Mouse (Mus musculus) heart, embryonic 14.5 days (tissue): ENCODE results near the gene Bend5. TPM values are rescaled to one million over a fixed set of nuclear protein-coding genes. Genes with fewer than 3 reads are reported as not detected.

Source experiments
- ATAC-seq: fragments of 200-750 bp; cut with Nextera tagmentation; 2 replicates; pipeline ENCODE4 v1.8.0; 2017; ENCODE audit warnings: low read depth, moderate TSS enrichment; ENCODE audit not compliant: insufficient number of reproducible peaks, insufficient read depth, low FRiP score
- H3K27ac ChIP-seq, 2 experiments: fragments of 200-500 bp in 1 of 2; fragments of 300-500 bp in 1 of 2; sonication (generic) in 1 of 2; replicated peaks in 1 of 2; 2 replicates each; pipeline ENCODE4 v1.5.1; 2012 to 2014; ENCODE audit warnings: low read depth in 2 of 2, low read length in 2 of 2, control low read depth in 1 of 2, mild to moderate bottlenecking in 1 of 2, mixed read lengths in 1 of 2; ENCODE audit not compliant: control insufficient read depth in 1 of 2, insufficient read depth in 1 of 2
- H3K27me3 ChIP-seq: fragments of 300-500 bp; sonication (generic); 2 replicates; pipeline ENCODE4 v1.6.1; 2014; ENCODE audit warnings: mild to moderate bottlenecking, low read length, control low read depth; ENCODE audit not compliant: control insufficient read depth, insufficient read depth
- H3K36me3 ChIP-seq: fragments of 300-500 bp; sonication (generic); 2 replicates; pipeline ENCODE4 v1.6.1; 2014; ENCODE audit warnings: mild to moderate bottlenecking, control low read depth, low read length, mixed read lengths; ENCODE audit not compliant: control insufficient read depth, insufficient read depth
- H3K4me1 ChIP-seq, 2 experiments: fragments of 200-500 bp in 1 of 2; fragments of 300-500 bp in 1 of 2; sonication (generic) in 1 of 2; 2 replicates each; pipeline ENCODE4 v1.6.1; 2012 to 2014; ENCODE audit warnings: low read length in 2 of 2, control low read depth in 1 of 2, mixed read lengths in 1 of 2; ENCODE audit not compliant: control insufficient read depth in 2 of 2, insufficient read depth in 2 of 2
- H3K4me2 ChIP-seq: fragments of 300-500 bp; sonication (generic); 2 replicates; pipeline ENCODE4 v1.6.1; 2014; ENCODE audit warnings: mild to moderate bottlenecking, low read length
- H3K4me3 ChIP-seq, 2 experiments: fragments of 200-500 bp in 1 of 2; fragments of 300-500 bp in 1 of 2; sonication (generic) in 1 of 2; 2 replicates each; pipeline ENCODE4 v1.5.1; 2012 to 2014; ENCODE audit warnings: low read length in 2 of 2, mild to moderate bottlenecking in 2 of 2, control low read depth in 1 of 2, low read depth in 1 of 2, moderate library complexity in 1 of 2; ENCODE audit not compliant: control insufficient read depth in 1 of 2, insufficient read depth in 1 of 2
- H3K9ac ChIP-seq: fragments of 300-500 bp; sonication (generic); 2 replicates; pipeline ENCODE4 v1.6.1; 2014; ENCODE audit warnings: mild to moderate bottlenecking, low read length
- H3K9me3 ChIP-seq: fragments of 300-500 bp; sonication (generic); 2 replicates; pipeline ENCODE4 v1.6.1; 2016; ENCODE audit warnings: low read length, control low read depth; ENCODE audit not compliant: control insufficient read depth
- WGBS: fragments of 180-500 bp; shearing (Covaris S2); extraction: QIAGEN DNeasy Blood & Tissue Kit; methylation state at CpG from one replicate; pipeline ENCODE4 v1.1.7; 2014; 5-methylcytosine and 5-hydroxymethylcytosine counted together
- polyA plus RNA-seq: library from polyadenylated mRNA; unstranded; fragments of >200 nt; fragmentation: Nextera tagmentation; extraction: Ambion mirVana; gene quantifications from 2 replicates; pipeline ENCODE4 v1.2.1, GENCODE M21; 2014

Gene Bend5
- polyA plus RNA-seq, 1 experiment from 2014 or later: 20.3 TPM

DNA sequence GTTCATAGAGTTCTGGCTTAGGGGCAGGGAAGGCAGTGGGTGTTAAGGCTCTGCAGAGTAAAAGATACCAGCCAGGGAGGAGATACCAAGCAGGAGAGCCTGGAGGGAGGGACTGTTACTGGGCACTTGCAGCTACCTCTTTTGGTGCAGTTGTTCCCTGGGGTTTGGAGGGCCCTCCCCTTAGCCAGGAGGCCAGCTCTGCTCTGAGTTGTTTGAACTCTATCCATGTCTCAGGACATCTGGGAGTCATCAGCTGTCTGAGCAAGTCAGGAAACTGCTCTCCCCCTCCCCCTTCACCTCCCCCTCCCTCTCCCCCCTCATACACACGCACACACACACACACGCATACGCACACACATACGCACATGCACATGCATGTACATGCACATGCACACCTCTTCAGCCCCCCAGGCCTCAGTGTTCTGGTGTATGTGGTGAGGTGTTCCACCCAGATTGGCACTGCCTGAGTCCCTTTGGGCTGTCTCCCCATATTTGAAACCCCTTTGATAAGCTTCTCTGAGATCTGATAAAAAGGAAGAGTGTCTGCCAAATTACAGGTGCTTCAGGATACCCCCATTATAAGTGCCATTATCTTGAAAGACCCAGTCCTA, 72.5 kb downstream of the Bend5 start:
- 70% methylated on average over 4 of the region's 4 CpGs for WGBS
- ATAC-seq: no peak
- H3K27ac ChIP-seq: no peak overlapping the region
- H3K27me3 ChIP-seq: no peaks in the 10 kb centered on the region
- H3K4me3 ChIP-seq: no peak overlapping the region
- no peak overlapping the region for H3K9ac ChIP-seq
- no peaks in the 10 kb centered on the region for H3K36me3 ChIP-seq
- H3K4me1 ChIP-seq: peaks cover 2% of the 10 kb centered on the region in 2 experiments; a peak in 2 of 4 replicates
- no peak overlapping the region for H3K4me2 ChIP-seq
- no peaks in the 10 kb centered on the region for H3K9me3 ChIP-seq

DNA sequence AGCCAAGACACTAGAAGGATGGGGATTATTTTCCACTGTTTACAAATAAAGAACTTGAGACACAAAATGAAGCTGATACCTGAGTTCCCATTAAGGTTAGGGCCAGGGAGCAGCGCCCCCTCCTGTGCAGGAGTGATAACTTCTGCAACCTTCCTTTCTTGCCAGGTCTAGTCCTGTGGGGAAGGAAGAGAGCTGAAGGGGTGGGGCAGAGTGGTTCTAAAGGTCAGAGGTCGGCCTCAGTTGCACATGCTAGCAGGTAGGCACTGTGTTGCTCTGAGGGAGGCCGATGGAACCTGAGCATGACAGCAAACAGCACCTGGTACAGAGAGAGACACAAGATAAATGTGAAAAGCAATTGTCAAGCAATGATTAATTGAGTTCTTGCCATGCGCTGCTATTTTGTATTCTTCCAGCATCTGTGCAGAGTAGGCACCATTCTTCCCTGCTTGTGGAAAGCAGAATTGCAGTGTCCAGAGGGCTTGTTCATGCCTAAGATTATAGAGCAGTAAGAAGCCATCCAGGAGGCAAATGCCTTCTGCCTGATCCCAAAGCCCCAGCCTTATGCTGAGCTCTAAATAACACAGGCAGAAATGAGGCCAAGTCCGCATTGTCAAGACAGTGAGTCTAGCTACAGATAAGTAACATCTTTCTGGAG, 79.1 kb downstream of the Bend5 start:
- Histone ChIP-seq H3K4me1 (no peaks in the 10 kb centered on the region), H3K4me3 (no peak overlapping the region), H3K4me2 (no peak overlapping the region), H3K36me3 (no peaks in the 10 kb centered on the region), H3K9ac (no peak overlapping the region), H3K27ac (no peak overlapping the region), H3K9me3 (no peaks in the 10 kb centered on the region), H3K27me3 (no peaks in the 10 kb centered on the region)
- ATAC-seq: no peak
- WGBS: 52% methylated on average over 5 of the region's 5 CpGs

DNA sequence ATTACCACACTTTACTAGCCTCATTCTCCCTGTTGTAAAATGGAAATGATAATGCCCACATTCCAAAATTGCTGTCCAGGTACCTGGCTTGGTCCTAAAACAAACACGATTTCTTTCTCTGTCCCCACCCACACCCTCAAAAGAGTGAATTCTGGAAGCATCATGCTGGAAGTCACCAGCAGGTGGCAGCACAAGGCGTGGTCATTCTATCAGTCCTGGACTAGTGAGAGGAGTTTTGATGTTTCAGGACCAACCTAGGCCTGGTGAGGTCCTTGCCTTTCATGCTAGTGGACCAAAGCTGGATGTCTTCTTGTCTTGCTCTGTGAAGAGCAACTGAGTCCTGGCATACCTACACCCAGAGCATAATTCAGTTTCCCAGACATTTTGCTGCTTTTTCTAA, 81.1 kb downstream of the Bend5 start:
- ATAC-seq: no peak; the same call in 1 of the 2 replicates
- Histone ChIP-seq H3K9ac (no peak overlapping the region), H3K36me3 (no peaks in the 10 kb centered on the region), H3K4me3 (no peak overlapping the region), H3K4me2 (no peak overlapping the region), H3K4me1 (no peaks in the 10 kb centered on the region), H3K27me3 (no peaks in the 10 kb centered on the region), H3K27ac (no peak overlapping the region), H3K9me3 (no peaks in the 10 kb centered on the region)
- 3% methylated on average over 2 of the region's 2 CpGs for WGBS

DNA sequence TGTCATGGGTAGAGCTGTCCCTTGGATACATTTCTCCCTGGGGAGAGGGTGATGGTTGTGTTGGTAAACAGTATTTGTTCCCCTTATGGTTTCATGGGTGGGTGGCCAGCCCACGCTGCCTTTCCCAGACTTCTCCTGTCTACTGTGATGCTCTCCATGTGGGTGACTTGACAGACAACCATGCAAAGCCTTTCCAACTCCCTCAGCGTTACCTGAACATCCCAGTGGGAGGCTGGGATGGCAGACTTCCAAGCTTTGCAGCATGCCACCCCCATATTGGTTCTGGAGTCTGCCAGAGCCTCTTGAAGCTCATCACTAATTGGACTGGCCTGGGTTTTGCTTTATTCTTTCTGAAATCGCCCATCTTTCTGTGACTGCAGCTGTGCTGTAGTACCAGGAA, 83.9 kb downstream of the Bend5 start:
- no peaks in the 10 kb centered on the region for H3K4me1 ChIP-seq
- H3K36me3 ChIP-seq: no peaks in the 10 kb centered on the region
- WGBS: 60% methylated on average over 3 of the region's 3 CpGs
- no peak overlapping the region for H3K4me2 ChIP-seq
- H3K9ac ChIP-seq: no peak overlapping the region
- no peak overlapping the region for H3K27ac ChIP-seq
- ATAC-seq: no peak
- H3K27me3 ChIP-seq: no peaks in the 10 kb centered on the region
- H3K4me3 ChIP-seq: no peak overlapping the region
- H3K9me3 ChIP-seq: no peaks in the 10 kb centered on the region

DNA sequence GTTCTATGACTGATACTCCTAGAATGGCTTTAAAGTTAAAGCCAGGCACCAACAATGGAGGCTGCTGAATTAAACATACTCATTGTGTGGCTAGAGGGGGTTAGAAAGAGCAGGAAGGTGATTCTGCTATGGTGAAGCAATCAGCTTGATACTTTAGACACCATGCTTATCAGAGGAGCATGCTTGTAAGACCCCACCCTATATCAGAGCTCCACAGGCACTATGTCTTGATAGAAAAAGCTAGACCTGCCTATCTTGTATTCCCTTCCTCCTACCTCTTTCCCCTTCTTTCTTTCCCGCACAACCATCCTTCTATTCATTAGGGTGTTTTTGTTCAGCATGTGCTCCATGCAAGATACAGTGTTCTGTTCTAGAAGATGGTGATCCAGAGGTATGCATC, 86.6 kb downstream of the Bend5 start:
- H3K27ac ChIP-seq: no peak overlapping the region
- 70% methylated on average over 1 of the region's 1 CpGs for WGBS
- ATAC-seq: no peak
- H3K4me3 ChIP-seq: no peak overlapping the region
- no peaks in the 10 kb centered on the region for H3K27me3 ChIP-seq
- H3K9me3 ChIP-seq: no peaks in the 10 kb centered on the region
- H3K4me1 ChIP-seq: no peaks in the 10 kb centered on the region
- H3K4me2 ChIP-seq: no peak overlapping the region
- no peaks in the 10 kb centered on the region for H3K36me3 ChIP-seq
- no peak overlapping the region for H3K9ac ChIP-seq

DNA sequence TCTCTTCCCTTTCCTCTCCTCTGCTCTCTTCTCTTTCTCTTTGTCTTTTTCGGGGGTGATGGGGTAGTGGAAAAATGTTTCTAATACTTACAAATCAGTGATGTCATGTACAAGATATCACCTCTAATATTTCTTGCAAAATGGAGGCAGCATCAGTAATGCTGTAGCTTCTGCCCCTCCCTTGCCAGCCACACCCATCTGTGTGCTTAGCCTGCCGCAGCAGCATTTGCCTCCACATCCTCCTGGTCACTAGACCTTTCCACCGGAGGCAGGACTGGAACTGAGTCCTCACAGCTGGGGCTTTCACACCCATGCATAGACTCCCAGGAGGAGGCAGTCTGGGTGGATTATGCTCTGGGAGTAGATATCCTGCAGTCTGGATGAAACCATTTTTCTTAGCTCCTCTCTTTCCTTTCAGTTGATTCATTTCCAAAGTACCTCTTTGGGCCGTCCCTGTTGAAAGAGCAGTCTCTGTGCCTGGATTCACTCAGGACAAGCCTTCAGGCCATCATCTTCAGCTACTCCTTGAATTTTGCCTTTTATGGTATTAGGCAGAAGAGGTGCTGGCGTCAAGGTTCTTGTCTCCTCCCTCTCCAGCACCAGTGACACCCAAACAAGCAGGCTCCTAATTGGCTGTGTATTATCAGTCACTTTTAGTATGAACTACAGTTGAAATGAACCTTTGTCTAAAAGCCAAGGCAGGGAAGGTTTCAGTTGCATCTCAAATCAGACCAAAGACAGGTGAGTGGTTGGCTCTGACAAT, 88.3 kb downstream of the Bend5 start:
- Histone ChIP-seq H3K4me3 (no peak overlapping the region), H3K4me2 (no peak overlapping the region), H3K27ac (no peak overlapping the region), H3K36me3 (no peaks in the 10 kb centered on the region), H3K4me1 (no peaks in the 10 kb centered on the region), H3K9ac (no peak overlapping the region), H3K27me3 (no peaks in the 10 kb centered on the region), H3K9me3 (no peaks in the 10 kb centered on the region)
- ATAC-seq: no peak
- 42% methylated on average over 5 of the region's 5 CpGs for WGBS

DNA sequence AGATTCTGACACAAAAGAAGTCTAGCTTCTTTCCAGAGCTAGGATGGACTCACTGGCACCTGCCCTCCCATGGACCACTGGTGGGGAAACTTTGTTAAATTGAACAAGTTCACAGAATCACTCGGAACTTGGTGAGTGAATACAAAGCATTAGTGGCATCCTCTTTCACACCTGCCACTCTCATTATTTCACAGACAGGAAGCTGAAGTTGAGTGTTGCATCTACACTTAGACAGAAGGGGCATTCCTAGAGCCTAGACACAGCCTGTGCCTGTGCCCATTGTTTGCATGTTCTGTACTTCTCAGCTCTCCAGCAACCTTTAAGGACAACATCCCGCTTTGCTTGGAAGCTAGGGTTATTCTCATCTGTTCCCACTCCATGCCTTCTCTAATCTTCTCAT, 90.1 kb downstream of the Bend5 start:
- ATAC-seq: no peak
- no peaks in the 10 kb centered on the region for H3K9me3 ChIP-seq
- no peaks in the 10 kb centered on the region for H3K4me1 ChIP-seq
- H3K27ac ChIP-seq: no peak overlapping the region
- WGBS: 82% methylated on average over 2 of the region's 2 CpGs
- no peaks in the 10 kb centered on the region for H3K36me3 ChIP-seq
- no peaks in the 10 kb centered on the region for H3K27me3 ChIP-seq
- no peak overlapping the region for H3K4me2 ChIP-seq
- H3K9ac ChIP-seq: no peak overlapping the region
- H3K4me3 ChIP-seq: no peak overlapping the region
